Mouse (Mus musculus) right cerebral cortex, postnatal 36 days (tissue): ENCODE measurements at regions not wholly inside any gene's neighbourhood (a gene's known extent, or its start where the extent isn't known, plus 50 kb on each side); places are given as distances from the start of the nearest gene placed in this dataset.

Experiments
- DNase-seq, 2 experiments: peaks; one replicate each; pipeline ENCODE4 v3.0.0; 2022; ENCODE audit warnings: low spot score in 2 of 2, mixed read lengths in 1 of 2

- DNase-seq: peak; percentile 73 to 83
Observed at GRCm38 (mm10) chr19:15800856-15801706, 146.1 kb downstream of the Psat1 start.

GRCm38 (mm10) chr19:15796466-15796865 is 150.7 kb downstream of the Psat1 start:
- DNase-seq: no peak

DNA sequence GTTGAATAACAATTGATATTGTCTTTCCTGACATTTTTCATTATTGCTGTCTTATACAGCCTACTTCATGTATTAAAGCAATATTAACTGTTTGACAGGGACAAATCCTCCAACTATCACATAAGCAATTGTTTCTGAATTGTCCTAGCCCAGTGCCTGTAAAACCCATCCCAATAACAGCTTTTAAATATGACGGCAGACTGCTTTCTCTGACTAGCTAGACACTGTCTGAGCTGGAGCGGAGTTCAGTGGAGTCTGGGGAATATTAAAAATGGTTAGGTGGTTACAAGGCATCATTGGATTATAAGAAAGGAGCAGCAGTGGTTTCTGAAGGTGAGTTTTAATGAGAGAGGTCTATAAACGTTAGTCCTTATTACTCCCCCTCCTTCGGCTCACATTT is 155.2 kb downstream of the Psat1 start:
- no peak for DNase-seq

- DNase-seq: no peak
Observed at GRCm38 (mm10) chr19:15791264-15791913, 155.7 kb downstream of the Psat1 start.

DNA sequence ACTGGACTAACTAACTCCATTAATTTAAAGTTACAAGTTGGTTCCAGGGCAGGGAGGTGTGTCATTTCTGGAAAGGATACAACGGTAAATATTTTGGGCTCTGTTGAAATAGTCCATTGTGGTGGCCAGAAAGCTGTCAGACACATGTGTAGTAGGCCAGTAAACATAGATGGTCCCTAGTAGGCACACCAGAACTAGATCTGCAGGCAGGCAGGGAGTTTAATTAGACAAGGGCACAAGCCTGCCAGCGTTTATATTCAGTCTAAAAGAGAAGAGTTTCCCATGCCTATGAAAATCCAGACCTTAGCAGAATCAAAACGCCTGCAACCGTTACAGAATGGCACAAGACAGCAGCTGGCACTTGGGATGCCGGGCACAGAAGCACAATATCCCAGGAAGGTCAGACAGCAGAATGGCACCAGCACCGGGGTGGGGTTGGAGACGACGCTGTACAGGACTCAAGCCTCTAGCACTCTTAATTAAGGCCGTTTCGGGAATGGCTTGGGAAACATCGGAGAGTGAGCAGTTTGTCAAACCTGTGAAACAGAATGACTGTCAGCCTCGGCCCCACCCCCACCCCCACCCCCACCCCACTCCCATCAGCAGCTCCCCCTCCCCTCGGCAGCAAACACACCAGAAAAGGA is 156.4 kb downstream of the Psat1 start:
- no peak for DNase-seq

GRCm38 (mm10) chr19:15789741-15790140 is 157.4 kb downstream of the Psat1 start:
- no peak for DNase-seq

GRCm38 (mm10) chr19:15784644-15785043 is 162.5 kb downstream of the Psat1 start:
- no peak for DNase-seq

DNA sequence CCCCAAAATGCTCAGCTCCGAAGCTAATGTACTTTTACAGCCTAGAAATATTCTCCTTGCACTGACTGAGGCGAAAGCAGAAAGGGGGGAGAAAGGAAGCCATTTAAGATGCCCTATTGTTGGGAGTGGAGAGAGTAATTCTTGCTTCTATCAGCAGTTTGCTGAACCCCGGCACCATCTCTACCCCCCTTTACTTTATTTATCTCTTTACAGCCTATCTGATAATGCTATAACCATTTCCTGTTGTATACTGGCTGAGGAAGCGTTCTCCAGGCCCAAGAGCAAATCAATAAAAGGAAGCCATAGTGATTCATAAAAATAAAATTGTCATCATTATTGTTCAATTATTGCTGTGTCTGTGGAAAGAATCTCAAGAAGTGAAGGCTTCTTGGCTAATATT is 177.5 kb downstream of the Psat1 start:
- no peak for DNase-seq

- DNase-seq: no peak
Observed at GRCm38 (mm10) chr19:15761086-15761485, 186.1 kb downstream of the Psat1 start.

- DNase-seq: no peak
Observed at GRCm38 (mm10) chr19:15745026-15745777, 201.9 kb downstream of the Psat1 start.

DNA sequence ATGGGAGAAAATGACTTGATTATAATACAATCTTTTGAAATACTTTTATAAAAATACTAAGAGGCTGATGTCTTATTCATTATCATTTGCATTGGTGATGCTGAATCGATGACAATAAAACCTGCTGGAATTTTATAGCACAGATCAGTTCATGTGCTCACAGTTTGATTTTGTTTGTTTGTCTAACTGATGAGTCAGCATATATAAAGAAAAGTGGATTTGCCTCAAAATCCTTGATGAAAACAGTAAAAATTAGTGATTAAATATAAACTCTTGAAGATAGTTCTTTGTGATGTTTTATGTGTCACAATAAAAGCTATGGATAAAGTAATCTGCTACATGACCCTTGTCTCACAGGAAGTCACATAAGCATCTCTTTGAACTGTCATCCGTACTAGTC is 210.9 kb downstream of the Psat1 start:
- DNase-seq: no peak

GRCm38 (mm10) chr19:15726785-15727406 is 220.2 kb downstream of the Psat1 start:
- DNase-seq: no peak

DNA sequence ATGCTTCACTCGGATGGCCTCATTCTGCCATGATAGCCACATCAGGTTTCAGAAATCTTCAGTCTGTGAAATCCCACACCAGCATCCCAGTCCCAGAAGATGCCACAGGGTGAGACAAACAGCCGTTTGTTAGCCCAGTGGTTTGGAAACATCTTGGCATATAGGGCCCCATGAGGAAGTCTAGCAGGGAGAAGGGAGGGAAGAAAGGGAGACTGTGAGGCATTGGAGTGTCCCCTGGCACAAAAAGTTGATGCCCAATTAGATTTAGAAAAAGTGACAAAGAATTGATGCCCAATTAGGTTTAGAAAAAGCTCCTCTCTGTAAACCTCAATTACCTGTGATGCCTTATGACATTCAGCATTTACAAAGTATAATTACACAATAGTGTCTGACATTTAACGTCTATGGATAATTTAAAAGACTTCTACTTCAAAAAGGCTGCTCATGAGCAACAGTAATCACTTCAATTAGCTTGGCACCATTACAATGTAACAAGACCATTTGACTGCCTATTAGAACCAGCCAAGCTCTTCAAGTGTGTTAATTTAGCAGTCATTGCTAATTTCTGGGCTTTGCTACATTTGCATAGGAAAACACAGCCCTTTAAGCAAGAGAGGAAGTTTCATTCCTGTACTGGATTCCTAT is 254.6 kb downstream of the Psat1 start:
- no peak for DNase-seq

DNA sequence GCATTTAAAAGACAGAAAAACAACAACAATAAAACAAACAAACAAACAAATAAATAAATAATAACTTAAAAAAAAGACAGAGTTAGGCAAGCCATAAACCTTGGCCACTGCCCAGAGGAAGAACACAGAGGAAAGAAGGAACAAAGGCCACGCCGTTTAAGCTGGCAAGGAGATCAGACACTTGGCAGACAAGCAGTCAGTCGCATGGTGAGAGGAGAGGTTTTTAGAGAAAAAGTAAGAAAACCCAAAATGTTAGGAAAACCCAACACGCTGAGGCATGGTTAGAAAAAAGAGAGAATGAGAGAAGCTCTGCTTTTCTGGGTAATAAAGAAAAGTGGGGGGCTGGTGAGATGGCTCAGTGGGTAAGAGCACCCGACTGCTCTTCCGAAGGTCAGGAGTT is 277.1 kb downstream of the Psat1 start:
- DNase-seq: no peak

GRCm38 (mm10) chr19:15669541-15669940 is 277.6 kb downstream of the Psat1 start:
- no peak for DNase-seq

GRCm38 (mm10) chr19:15668624-15669016 is 278.5 kb downstream of the Psat1 start:
- DNase-seq: no peak

DNA sequence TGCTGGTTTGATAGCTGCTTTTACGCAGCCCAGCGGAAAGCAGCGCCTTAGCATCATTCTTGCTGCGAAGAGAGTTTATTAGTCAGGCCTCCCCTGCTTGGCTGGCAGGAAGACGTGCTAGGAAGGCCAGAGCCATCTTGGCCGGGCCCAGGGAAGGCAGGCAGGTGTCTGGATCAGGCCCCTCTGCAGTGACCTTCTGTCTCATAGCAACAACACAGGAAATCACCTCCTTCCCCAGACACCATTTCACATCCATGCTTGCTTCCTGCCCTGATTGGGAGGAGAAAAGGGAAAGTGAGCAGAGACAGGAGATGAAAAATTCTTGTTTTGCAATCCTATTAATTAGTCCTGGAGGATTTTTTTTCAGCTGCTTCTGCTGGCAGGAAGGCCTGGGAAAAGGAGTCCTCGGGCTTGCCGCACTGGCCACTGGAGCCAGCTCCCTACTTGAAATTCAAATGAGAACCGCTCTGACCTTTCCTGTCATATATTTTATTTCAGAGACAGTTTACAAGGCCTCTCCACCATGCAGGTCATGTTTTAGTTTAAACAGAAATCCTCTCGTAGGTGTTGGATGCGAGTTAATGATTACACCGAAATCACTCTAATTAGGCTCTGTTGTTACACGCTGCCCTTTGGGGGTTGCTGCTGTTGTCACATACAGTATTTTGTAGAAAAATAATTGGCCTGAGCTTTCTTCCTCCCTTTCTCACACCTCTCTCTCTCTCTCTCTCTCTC is 279.1 kb downstream of the Psat1 start:
- DNase-seq: no peak

- DNase-seq: no peak
Observed at GRCm38 (mm10) chr19:15663659-15664255, 283.4 kb downstream of the Psat1 start.

GRCm38 (mm10) chr19:15658611-15659010 is 288.5 kb downstream of the Psat1 start:
- DNase-seq: no peak

GRCm38 (mm10) chr19:15657846-15658245 is 289.3 kb downstream of the Psat1 start:
- DNase-seq: no peak
